Mouse (Mus musculus): ENCODE measurements at regions not wholly inside any gene's neighbourhood (a gene's known extent, or its start where the extent isn't known, plus 50 kb on each side); places are given as distances from the start of the nearest gene placed in this dataset.

GRCm38 (mm10) chr8:89134581-89135484, 90.9 kb upstream of the Sall1 start:
- Histone ChIP-seq H3K4me3 (no peak overlapping the region), H3K4me2 (no peak overlapping the region), H3K9ac (no peak overlapping the region), H3K4me1 (replicated peaks) (peaks cover 16% of the 10 kb centered on the region), H3K9me3 (replicated peaks) (no peaks in the 10 kb centered on the region), H3K36me3 (no peaks in the 10 kb centered on the region), H3K27ac (ENCODE audit: poor library complexity, severe bottlenecking) (no peak overlapping the region), H3K27me3 (replicated peaks) (no peaks in the 10 kb centered on the region)
- WGBS, result 76% methylated on average over 19 of the region's 19 CpGs
- no peak for ATAC-seq (ENCODE audit: insufficient number of reproducible peaks, low FRiP score)

GRCm38 (mm10) chr8:89134058-89134457, 90.1 kb upstream of the Sall1 start:
- no peak overlapping the region for H3K4me2 ChIP-seq
- no peak for ATAC-seq (ENCODE audit: insufficient number of reproducible peaks, low FRiP score)

GRCm38 (mm10) chr8:89121051-89121450, 77.1 kb upstream of the Sall1 start:
- no peaks in the 10 kb centered on the region for H3K9me3 ChIP-seq (replicated peaks)
- WGBS, result 73% methylated on average over 6 of the region's 6 CpGs
- H3K4me2 ChIP-seq, result no peak overlapping the region
- no peaks in the 10 kb centered on the region for H3K27me3 ChIP-seq (replicated peaks)
- no peaks in the 10 kb centered on the region for H3K4me1 ChIP-seq (replicated peaks)
- no peak for ATAC-seq (ENCODE audit: insufficient number of reproducible peaks, low FRiP score)
- H3K36me3 ChIP-seq, result no peaks in the 10 kb centered on the region
- no peak overlapping the region for H3K27ac ChIP-seq (ENCODE audit: poor library complexity, severe bottlenecking)
- H3K9ac ChIP-seq, result no peak overlapping the region
- no peak overlapping the region for H3K4me3 ChIP-seq

More at GRCm38 (mm10) chr8:89134058-89134457, 90.1 kb upstream of the Sall1 start:
- Histone ChIP-seq H3K4me3 (no peak overlapping the region), H3K27me3 (replicated peaks) (no peaks in the 10 kb centered on the region), H3K9ac (no peak overlapping the region), H3K4me1 (replicated peaks) (peaks cover 16% of the 10 kb centered on the region), H3K27ac (ENCODE audit: poor library complexity, severe bottlenecking) (no peak overlapping the region), H3K9me3 (replicated peaks) (no peaks in the 10 kb centered on the region), H3K36me3 (no peaks in the 10 kb centered on the region)
- WGBS, result 30% methylated on average over 5 of the region's 5 CpGs

GRCm38 (mm10) chr8:89107895-89108660, 64.1 kb upstream of the Sall1 start:
- no peak for ATAC-seq (ENCODE audit: insufficient number of reproducible peaks, low FRiP score)
- H3K9ac ChIP-seq, result no peak overlapping the region
- no peak overlapping the region for H3K27ac ChIP-seq (ENCODE audit: poor library complexity, severe bottlenecking)
- H3K4me2 ChIP-seq, result no peak overlapping the region
- WGBS, result 68% methylated on average over 15 of the region's 15 CpGs
- H3K4me3 ChIP-seq, result no peak overlapping the region
- H3K9me3 ChIP-seq (replicated peaks), result peaks cover 3% of the 10 kb centered on the region; the same call in 1 of the 2 replicates
- H3K36me3 ChIP-seq, result no peaks in the 10 kb centered on the region
- H3K4me1 ChIP-seq (replicated peaks), result no peaks in the 10 kb centered on the region
- no peaks in the 10 kb centered on the region for H3K27me3 ChIP-seq (replicated peaks)

GRCm38 (mm10) chr8:89106346-89106745, 62.4 kb upstream of the Sall1 start:
- WGBS, result 77% methylated on average over 4 of the region's 4 CpGs
- no peaks in the 10 kb centered on the region for H3K36me3 ChIP-seq
- H3K27ac ChIP-seq (ENCODE audit: poor library complexity, severe bottlenecking), result no peak overlapping the region
- no peak overlapping the region for H3K9ac ChIP-seq
- H3K4me3 ChIP-seq, result no peak overlapping the region
- peaks cover 3% of the 10 kb centered on the region; the same call in 1 of the 2 replicates for H3K9me3 ChIP-seq (replicated peaks)
- H3K4me1 ChIP-seq (replicated peaks), result no peaks in the 10 kb centered on the region
- H3K27me3 ChIP-seq (replicated peaks), result no peaks in the 10 kb centered on the region
- no peak for ATAC-seq (ENCODE audit: insufficient number of reproducible peaks, low FRiP score)
- no peak overlapping the region for H3K4me2 ChIP-seq

- no peak for ATAC-seq (ENCODE audit: insufficient number of reproducible peaks, low FRiP score)
- Histone ChIP-seq H3K27ac (ENCODE audit: poor library complexity, severe bottlenecking) (no peak overlapping the region), H3K4me1 (replicated peaks) (no peaks in the 10 kb centered on the region), H3K4me3 (no peak overlapping the region), H3K27me3 (replicated peaks) (no peaks in the 10 kb centered on the region), H3K4me2 (no peak overlapping the region), H3K9ac (no peak overlapping the region), H3K9me3 (replicated peaks) (0 out of 2 replicates have a peak, but pooled peaks cover 6% of the 10 kb centered on the region), H3K36me3 (no peaks in the 10 kb centered on the region)
- WGBS, result 70% methylated on average over 4 of the region's 4 CpGs
Measured at GRCm38 (mm10) chr8:89097396-89097795, 53.4 kb upstream of the Sall1 start.
